Mouse (Mus musculus) midbrain, embryonic 12.5 days (tissue): ENCODE results near the gene 4933414I15Rik. TPM values are rescaled to one million over a fixed set of nuclear protein-coding genes. Genes with fewer than 3 reads are reported as not detected.
A peak's percentile ranks its signal among the peaks of the same experiment; 100 is the strongest.

ENCODE experiments used
- ATAC-seq: fragments of 200-750 bp; cut with Nextera tagmentation; 2 replicates; pipeline ENCODE4 v1.8.0; 2017; ENCODE audit warnings: low read depth, moderate TSS enrichment, moderate library complexity; ENCODE audit not compliant: low FRiP score
- H3K27ac ChIP-seq: fragments of 300-500 bp; sonication (generic); replicated peaks from 2 replicates; pipeline ENCODE4 v1.5.1; 2016; ENCODE audit warnings: mild to moderate bottlenecking
- H3K27me3 ChIP-seq: fragments of 300-500 bp; sonication (generic); 2 replicates; pipeline ENCODE4 v1.6.1; 2016; ENCODE audit warnings: mild to moderate bottlenecking
- H3K36me3 ChIP-seq: fragments of 300-500 bp; sonication (generic); 2 replicates; pipeline ENCODE4 v1.6.1; 2016
- H3K4me1 ChIP-seq: fragments of 300-500 bp; sonication (generic); 2 replicates; pipeline ENCODE4 v1.6.1; 2016
- H3K4me2 ChIP-seq: fragments of 300-500 bp; sonication (generic); replicated peaks from 2 replicates; pipeline ENCODE4 v1.6.1; 2016; ENCODE audit warnings: mild to moderate bottlenecking, moderate library complexity
- H3K4me3 ChIP-seq: fragments of 300-500 bp; sonication (generic); 2 replicates; pipeline ENCODE4 v1.5.1; 2016; ENCODE audit warnings: mild to moderate bottlenecking
- H3K9ac ChIP-seq: fragments of 300-500 bp; sonication (generic); replicated peaks from 2 replicates; pipeline ENCODE4 v1.6.1; 2016; ENCODE audit warnings: mild to moderate bottlenecking, moderate library complexity
- H3K9me3 ChIP-seq: fragments of 300-500 bp; sonication (generic); 2 replicates; pipeline ENCODE4 v1.6.1; 2016; ENCODE audit warnings: mild to moderate bottlenecking
- WGBS: fragments of 180-500 bp; shearing (Covaris S2); methylation state at CpG from one replicate; pipeline ENCODE4 v1.1.7; 2016; 5-methylcytosine and 5-hydroxymethylcytosine counted together
- polyA plus RNA-seq: library from polyadenylated mRNA; unstranded; fragments of >200 nt; fragmentation: Nextera tagmentation; extraction: Ambion mirVana; gene quantifications from 2 replicates; pipeline ENCODE4 v1.2.1, GENCODE M21; 2016

Gene 4933414I15Rik
- not detected in 2 replicates for polyA plus RNA-seq

- H3K9ac ChIP-seq, result no peak within 1 kb of the TSS
- no peaks in the 10 kb centered on the region for H3K4me1 ChIP-seq
- no peaks in the 10 kb centered on the region for H3K9me3 ChIP-seq
- H3K27ac ChIP-seq, result no peak within 1 kb of the TSS
- H3K36me3 ChIP-seq, result no peaks in the 10 kb centered on the region
- 82% methylated on average over 14 of the region's 14 CpGs for WGBS
- no peaks in the 10 kb centered on the region for H3K27me3 ChIP-seq
- ATAC-seq, result no peak
- H3K4me2 ChIP-seq, result no peak within 1 kb of the TSS
- no peak within 1 kb of the TSS for H3K4me3 ChIP-seq
Measured at GRCm38 (mm10) chr11:50943506-50943905, at the start of gene 4933414I15Rik. 4933414I15Rik (minus strand) TSS chr11:50943765.

- H3K9ac ChIP-seq, result no peak within 1 kb of the TSS
- no peak for ATAC-seq
Measured at GRCm38 (mm10) chr11:50981667-50982066, 38.1 kb upstream of the 4933414I15Rik start, which contains the start of gene Olfr1377. Olfr1377 (plus strand) TSS chr11:50981967.

GRCm38 (mm10) chr11:50977216-50977615 is 33.7 kb upstream of the 4933414I15Rik start:
- Histone ChIP-seq H3K4me3 (no peak overlapping the region), H3K4me1 (no peaks in the 10 kb centered on the region), H3K27ac (no peak overlapping the region), H3K9me3 (no peaks in the 10 kb centered on the region), H3K36me3 (no peaks in the 10 kb centered on the region), H3K27me3 (no peaks in the 10 kb centered on the region), H3K4me2 (no peak overlapping the region), H3K9ac (no peak overlapping the region)
- no peak for ATAC-seq
- 74% methylated on average over 4 of the region's 4 CpGs for WGBS

More at GRCm38 (mm10) chr11:50981667-50982066, 38.1 kb upstream of the 4933414I15Rik start, which contains the start of gene Olfr1377:
- no peaks in the 10 kb centered on the region for H3K4me1 ChIP-seq
- H3K4me2 ChIP-seq, result no peak within 1 kb of the TSS
- no peaks in the 10 kb centered on the region for H3K9me3 ChIP-seq
- H3K27ac ChIP-seq, result no peak within 1 kb of the TSS
- H3K27me3 ChIP-seq, result no peaks in the 10 kb centered on the region
- 64% methylated on average over 5 of the region's 5 CpGs for WGBS
- no peaks in the 10 kb centered on the region for H3K36me3 ChIP-seq
- H3K4me3 ChIP-seq, result no peak within 1 kb of the TSS

- H3K9me3 ChIP-seq, result no peaks in the 10 kb centered on the region
- no peak within 1 kb of the TSS for H3K4me3 ChIP-seq
- 89% methylated on average over 11 of the region's 11 CpGs for WGBS
- H3K36me3 ChIP-seq, result no peaks in the 10 kb centered on the region
- H3K4me1 ChIP-seq, result no peaks in the 10 kb centered on the region
- no peaks in the 10 kb centered on the region for H3K27me3 ChIP-seq
- ATAC-seq, result no peak
- H3K9ac ChIP-seq, result no peak within 1 kb of the TSS
- no peak within 1 kb of the TSS for H3K27ac ChIP-seq
- H3K4me2 ChIP-seq, result no peak within 1 kb of the TSS
Measured at GRCm38 (mm10) chr11:50966230-50966629, 22.7 kb upstream of the 4933414I15Rik start, which contains the start of gene Olfr1378. Olfr1378 (plus strand) TSS chr11:50966530.

DNA sequence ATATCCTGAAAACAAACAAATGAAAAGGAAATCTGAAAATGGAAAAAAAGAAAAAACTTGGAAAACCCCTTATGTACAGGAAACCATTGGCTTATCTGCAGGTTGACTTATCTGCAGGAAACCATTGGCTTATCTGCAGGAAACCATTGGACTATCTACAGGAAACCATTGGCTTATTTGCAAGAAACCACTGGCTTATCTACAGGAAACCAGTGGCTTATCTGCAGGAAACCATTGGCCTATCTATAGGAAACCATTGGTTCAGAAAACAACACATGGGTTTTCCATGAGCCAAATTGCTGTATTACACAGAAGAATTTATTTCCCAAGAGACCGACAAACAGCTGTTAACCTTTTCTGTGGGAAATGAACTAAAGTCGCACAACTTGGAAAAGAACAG is 21.3 kb upstream of the 4933414I15Rik start:
- H3K27me3 ChIP-seq, result no peaks in the 10 kb centered on the region
- no peak overlapping the region for H3K4me2 ChIP-seq
- no peak overlapping the region for H3K4me3 ChIP-seq
- no peaks in the 10 kb centered on the region for H3K9me3 ChIP-seq
- no peak for ATAC-seq
- 82% methylated on average over 2 of the region's 2 CpGs for WGBS
- no peaks in the 10 kb centered on the region for H3K36me3 ChIP-seq
- no peak overlapping the region for H3K9ac ChIP-seq
- no peaks in the 10 kb centered on the region for H3K4me1 ChIP-seq
- H3K27ac ChIP-seq, result no peak overlapping the region

GRCm38 (mm10) chr11:50953665-50954064 is 10.1 kb upstream of the 4933414I15Rik start, which contains the start of gene Prop1:
Prop1 (minus strand) TSS chr11:50953765.
- H3K27me3 ChIP-seq, result no peaks in the 10 kb centered on the region
- no peak within 1 kb of the TSS for H3K4me3 ChIP-seq
- WGBS, result 63% methylated on average over 6 of the region's 6 CpGs
- no peaks in the 10 kb centered on the region for H3K9me3 ChIP-seq
- H3K4me2 ChIP-seq, result no peak within 1 kb of the TSS
- H3K4me1 ChIP-seq, result no peaks in the 10 kb centered on the region
- ATAC-seq, result no peak
- H3K27ac ChIP-seq, result no peak within 1 kb of the TSS
- H3K9ac ChIP-seq, result no peak within 1 kb of the TSS
- H3K36me3 ChIP-seq, result no peaks in the 10 kb centered on the region

- Histone ChIP-seq H3K27me3 (no peaks in the 10 kb centered on the region), H3K9me3 (no peaks in the 10 kb centered on the region), H3K36me3 (no peaks in the 10 kb centered on the region), H3K4me1 (no peaks in the 10 kb centered on the region), H3K27ac (no peak overlapping the region), H3K9ac (no peak overlapping the region), H3K4me2 (no peak overlapping the region), H3K4me3 (no peak overlapping the region)
- 74% methylated on average over 14 of the region's 14 CpGs for WGBS
- no peak for ATAC-seq
Measured at GRCm38 (mm10) chr11:50952290-50952689, 8.7 kb upstream of the 4933414I15Rik start.

GRCm38 (mm10) chr11:50942386-50942785 is 1.2 kb downstream of the 4933414I15Rik start:
- Histone ChIP-seq H3K9ac (no peak overlapping the region), H3K36me3 (no peaks in the 10 kb centered on the region), H3K4me1 (no peaks in the 10 kb centered on the region), H3K4me2 (no peak overlapping the region), H3K9me3 (no peaks in the 10 kb centered on the region), H3K27me3 (no peaks in the 10 kb centered on the region), H3K4me3 (no peak overlapping the region), H3K27ac (no peak overlapping the region)
- ATAC-seq, result no peak
- WGBS, result 79% methylated on average over 12 of the region's 12 CpGs

DNA sequence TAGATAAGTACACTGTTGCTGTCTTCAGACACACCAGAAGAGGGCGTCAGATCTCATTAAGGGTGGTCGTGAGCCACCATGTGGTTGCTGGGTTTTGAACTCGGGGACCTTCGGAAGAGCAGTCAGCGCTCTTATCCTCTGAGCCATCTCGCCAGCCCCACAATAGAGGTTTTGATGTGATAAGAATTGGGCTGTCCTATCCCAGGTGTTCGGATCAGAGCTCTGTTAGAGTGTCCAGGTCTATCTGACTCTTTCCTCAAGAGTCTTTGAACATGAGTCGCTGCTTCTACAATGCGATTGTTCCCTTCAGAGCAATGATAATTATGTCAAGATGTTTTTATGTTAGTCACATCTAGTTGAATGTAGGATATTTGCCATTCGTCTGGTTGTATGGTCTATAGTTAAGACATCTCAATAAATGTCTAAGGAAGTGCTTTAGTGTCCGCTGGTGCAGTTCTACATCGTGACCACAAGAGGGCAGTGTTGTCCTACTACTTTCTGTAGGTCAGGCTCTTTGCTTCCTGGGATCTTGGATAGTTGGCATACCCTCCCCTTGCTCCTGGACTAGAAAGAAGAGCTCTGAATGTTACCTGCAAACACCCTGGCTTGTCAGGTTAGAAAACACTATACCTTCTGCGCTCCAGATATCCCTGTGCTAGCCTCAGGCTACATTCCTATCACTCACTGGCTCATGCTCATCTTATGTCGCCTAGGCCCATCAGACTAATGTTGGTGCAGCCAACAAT is 3.8 kb downstream of the 4933414I15Rik start:
- ATAC-seq, result peak; percentile 27; the same call in 1 of the 2 replicates
- no peaks in the 10 kb centered on the region for H3K36me3 ChIP-seq
- 34% methylated on average over 14 of the region's 14 CpGs for WGBS
- no peak overlapping the region for H3K27ac ChIP-seq
- no peaks in the 10 kb centered on the region for H3K4me1 ChIP-seq
- H3K4me3 ChIP-seq, result no peak overlapping the region
- no peaks in the 10 kb centered on the region for H3K27me3 ChIP-seq
- no peaks in the 10 kb centered on the region for H3K9me3 ChIP-seq
- H3K4me2 ChIP-seq, result no peak overlapping the region
- H3K9ac ChIP-seq, result no peak overlapping the region

GRCm38 (mm10) chr11:50938435-50938834 is 5.1 kb downstream of the 4933414I15Rik start:
- H3K9ac ChIP-seq, result no peak overlapping the region

DNA sequence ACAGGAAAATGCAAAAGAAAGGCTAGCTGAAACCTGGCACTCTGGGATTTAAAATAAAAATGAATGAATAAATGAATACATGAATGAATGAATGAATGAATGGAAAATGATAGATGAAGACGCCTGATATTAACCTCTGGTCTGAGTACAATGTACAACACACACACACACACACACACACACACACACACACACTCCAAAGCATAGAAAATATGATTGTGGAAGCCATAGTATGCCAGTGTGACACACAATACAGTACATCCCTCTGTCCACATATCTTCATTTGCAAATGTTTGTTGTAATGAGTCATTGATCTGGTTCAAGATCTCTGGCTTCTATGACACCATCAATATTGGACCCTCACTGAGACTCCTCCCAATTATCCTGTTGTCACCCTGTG is 11.5 kb downstream of the 4933414I15Rik start:
- Histone ChIP-seq H3K36me3 (no peaks in the 10 kb centered on the region), H3K4me2 (peak overlapping the region; percentile 88), H3K27ac (peak overlapping the region; percentile 64), H3K4me1 (peaks cover 13% of the 10 kb centered on the region; the same call in 1 of the 2 replicates), H3K9ac (no peak overlapping the region), H3K9me3 (no peaks in the 10 kb centered on the region), H3K4me3 (no peak overlapping the region), H3K27me3 (peaks cover 4% of the 10 kb centered on the region; the same call in 1 of the 2 replicates)
- peak; percentile 57 for ATAC-seq
- 76% methylated on average over 1 of the region's 1 CpGs for WGBS

More at GRCm38 (mm10) chr11:50938435-50938834, 5.1 kb downstream of the 4933414I15Rik start:
- Histone ChIP-seq H3K9me3 (no peaks in the 10 kb centered on the region), H3K4me1 (no peaks in the 10 kb centered on the region), H3K4me2 (no peak overlapping the region), H3K4me3 (no peak overlapping the region), H3K36me3 (no peaks in the 10 kb centered on the region), H3K27me3 (no peaks in the 10 kb centered on the region), H3K27ac (no peak overlapping the region)
- WGBS, result 81% methylated on average over 8 of the region's 8 CpGs
- no peak for ATAC-seq

- Histone ChIP-seq H3K4me2 (peak within 1 kb of the TSS; percentile 88), H3K27ac (peak within 1 kb of the TSS; percentile 64)
Measured at GRCm38 (mm10) chr11:50931451-50931866, 12.1 kb downstream of the 4933414I15Rik start, which contains the start of gene Zfp354b. Zfp354b (minus strand) TSS chr11:50931633.

More at GRCm38 (mm10) chr11:50931451-50931866, 12.1 kb downstream of the 4933414I15Rik start, which contains the start of gene Zfp354b:
- Histone ChIP-seq H3K9me3 (no peaks in the 10 kb centered on the region), H3K4me3 (peak within 1 kb of the TSS; percentile 58), H3K4me1 (peaks cover 13% of the 10 kb centered on the region; the same call in 1 of the 2 replicates), H3K27me3 (peaks cover 4% of the 10 kb centered on the region; the same call in 1 of the 2 replicates), H3K36me3 (no peaks in the 10 kb centered on the region), H3K9ac (peak within 1 kb of the TSS; percentile 70)
- peak; percentile 95 for ATAC-seq
- 0% methylated on average over 18 of the region's 18 CpGs for WGBS
